Mouse (Mus musculus) embryonic fibroblast, embryonic 13.5 days (primary cell): Measurements from ENCODE around the gene Heatr5a.

Source experiments
- CTCF ChIP-seq: IDR thresholded peaks from 2 replicates; pipeline ENCODE4 v1.5.1; 2011; ENCODE audit warnings: mild to moderate bottlenecking, control low read depth, low read length, moderate library complexity, borderline replicate concordance; ENCODE audit not compliant: insufficient read depth
- POLR2A ChIP-seq: IDR thresholded peaks from 2 replicates; pipeline ENCODE4 v1.6.1; 2011; ENCODE audit warnings: low read depth, mild to moderate bottlenecking, control low read depth, low read length, moderate library complexity

- TF ChIP-seq CTCF (no peak), POLR2A (no peak)
These were observed 19.5 kb upstream of the Heatr5a start for GRCm38 (mm10) chr12:51990629-51991028.
